Mouse (Mus musculus) bone marrow, adult 2 months (tissue): Measurements from ENCODE around the gene Fkbp7.

Experiments used
- CTCF ChIP-seq: fragments of 200-500 bp; IDR thresholded peaks from 2 replicates; pipeline ENCODE4 v1.5.1; 2011; ENCODE audit warnings: low read length, control low read depth; ENCODE audit not compliant: control insufficient read depth, insufficient read depth
- POLR2A ChIP-seq: fragments of 200-500 bp; IDR thresholded peaks from 2 replicates; pipeline ENCODE4 v1.6.1; 2011; ENCODE audit warnings: low read depth, mild to moderate bottlenecking, control low read depth, low read length, borderline replicate concordance; ENCODE audit not compliant: control insufficient read depth

DNA sequence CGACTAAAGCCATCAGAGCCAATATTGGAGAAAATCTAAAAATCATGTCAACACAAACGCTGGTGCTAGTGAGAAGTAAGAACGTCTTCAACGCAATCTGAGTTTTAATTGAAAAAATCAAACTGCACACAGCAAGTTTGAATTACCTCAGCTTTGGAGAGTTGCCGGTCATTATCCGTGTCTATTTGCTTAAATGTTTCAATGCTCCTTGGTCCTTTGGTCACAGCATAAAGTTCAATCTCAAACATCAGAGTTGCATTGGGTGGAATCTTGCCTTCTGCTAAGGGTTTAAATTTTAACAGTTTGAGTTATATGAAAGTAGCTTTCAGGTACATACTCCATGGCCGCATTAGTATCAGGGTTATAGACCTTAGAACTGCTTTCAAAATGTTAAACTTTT is 7.4 kb downstream of the Fkbp7 start:
- TF ChIP-seq POLR2A: no peak
- no peak for TF ChIP-seq CTCF
